Mouse (Mus musculus) liver, embryonic 14.5 days (tissue): Measurements from ENCODE around the gene Nfya.

Experiments used
- CTCF ChIP-seq: IDR thresholded peaks from 2 replicates; pipeline ENCODE4 v1.5.1; 2016; ENCODE audit warnings: antibody characterized with exemption, low read depth, control low read depth
- EP300 ChIP-seq: IDR thresholded peaks from 2 replicates; pipeline ENCODE4 v1.6.1; 2016; ENCODE audit warnings: antibody characterized with exemption, low read depth

DNA sequence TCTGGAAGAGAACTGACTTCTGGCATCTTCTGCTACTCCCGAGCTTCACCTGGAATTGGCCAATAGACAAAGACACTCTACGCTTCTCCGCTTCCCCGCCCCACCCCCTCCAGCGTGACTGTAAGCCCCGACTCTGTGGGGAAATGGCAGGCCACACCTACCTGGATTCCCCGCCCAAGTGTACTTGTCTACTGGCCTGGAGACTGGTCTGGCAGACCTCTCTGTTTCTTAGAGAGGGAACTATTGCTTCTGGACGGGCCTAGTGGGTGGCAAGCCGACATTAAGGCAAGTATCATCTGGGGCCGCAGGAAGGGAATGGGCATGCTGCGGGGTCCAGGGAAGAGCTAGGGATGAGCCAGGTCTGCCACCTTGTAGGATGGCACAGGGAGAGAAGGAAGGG lies 45.0 kb upstream of the Nfya start, which contains the start of gene Unc5cl:
- TF ChIP-seq EP300 (no peak), CTCF (no peak)
